Mouse (Mus musculus) adrenal gland, postnatal 25 days (tissue): Measurements from ENCODE around the gene Gm38655. TPM values are rescaled to one million over a fixed set of nuclear protein-coding genes. Genes with fewer than 3 reads are reported as not detected.
"Not testable (repeated sequence)": the region's sequence is repeated elsewhere in the genome, so short reads cannot be mapped to it uniquely, and the experiment has no call there.

ENCODE experiments used
- DNase-seq: peaks from one replicate; pipeline ENCODE4 v3.0.0; 2021; ENCODE audit warnings: mixed read lengths
- long read RNA-seq: library from polyadenylated mRNA; stranded (forward); transcript quantifications from one replicate; pipeline ENCODE4 v2.0.0, GENCODE M21; 2021
- total RNA-seq: library from RNA; stranded (reverse); gene quantifications from 2 replicates; pipeline ENCODE4 v1.2.3, GENCODE M21; 2021

Gm38655 gene
- 0.49 TPM in 1 of 2 replicates, not detected in the other for total RNA-seq
- long read RNA-seq, partial matches to known transcripts: 0 of 1 reads
- long read RNA-seq, other reads (novel, unspliced or antisense): 1 of 1 reads

- DNase-seq: no peak
Observed at GRCm38 (mm10) chr17:25175411-25175810, at the start of gene Gm38655. Gm38655 (minus strand) TSS chr17:25175471.

- no peak for DNase-seq
Observed at GRCm38 (mm10) chr17:25224586-25225222, 49.4 kb upstream of the Gm38655 start.

GRCm38 (mm10) chr17:25222951-25223601, 47.8 kb upstream of the Gm38655 start:
- DNase-seq: no peak

- DNase-seq: not testable (repeated sequence)
Observed at GRCm38 (mm10) chr17:25222504-25222940, 47.3 kb upstream of the Gm38655 start.

- DNase-seq: peak; percentile 82
Observed at GRCm38 (mm10) chr17:25221821-25222503, 46.7 kb upstream of the Gm38655 start.

GRCm38 (mm10) chr17:25220746-25221145, 45.5 kb upstream of the Gm38655 start:
- DNase-seq: no peak

GRCm38 (mm10) chr17:25219492-25220295, 44.4 kb upstream of the Gm38655 start:
- no peak for DNase-seq

GRCm38 (mm10) chr17:25218967-25219366, 43.7 kb upstream of the Gm38655 start:
- no peak for DNase-seq

GRCm38 (mm10) chr17:25215431-25215830, 40.2 kb upstream of the Gm38655 start:
- DNase-seq: no peak

GRCm38 (mm10) chr17:25211705-25212104, 36.4 kb upstream of the Gm38655 start:
- no peak for DNase-seq

GRCm38 (mm10) chr17:25210680-25211466, 35.6 kb upstream of the Gm38655 start:
- DNase-seq: no peak

GRCm38 (mm10) chr17:25210006-25210405, 34.7 kb upstream of the Gm38655 start:
- DNase-seq: no peak

- no peak for DNase-seq
Observed at GRCm38 (mm10) chr17:25202401-25202800, 27.1 kb upstream of the Gm38655 start.

- DNase-seq: no peak
Observed at GRCm38 (mm10) chr17:25189091-25189490, 13.8 kb upstream of the Gm38655 start.

GRCm38 (mm10) chr17:25188150-25189031, 13.1 kb upstream of the Gm38655 start, which contains the start of gene Unkl:
Unkl (plus strand) TSS chr17:25188397.
- peak; percentile 88 for DNase-seq

GRCm38 (mm10) chr17:25187784-25188149, 12.5 kb upstream of the Gm38655 start:
- no peak for DNase-seq

GRCm38 (mm10) chr17:25184961-25185360, 9.7 kb upstream of the Gm38655 start:
- no peak for DNase-seq

GRCm38 (mm10) chr17:25184129-25184691, 8.9 kb upstream of the Gm38655 start, which contains the start of gene BC003965:
BC003965 (plus strand) TSS chr17:25184554.
- DNase-seq: peak; percentile 97

GRCm38 (mm10) chr17:25183232-25183631, 8.0 kb upstream of the Gm38655 start:
- DNase-seq: no peak

GRCm38 (mm10) chr17:25172558-25172957, 2.7 kb downstream of the Gm38655 start:
- no peak for DNase-seq
